Mouse (Mus musculus) C2C12 (cell line): Measurements from ENCODE around the gene Syn1.

ENCODE experiments used
- CEBPB ChIP-seq: IDR thresholded peaks from one replicate; pipeline ENCODE4 v1.6.1; 2011; ENCODE audit warnings: low read depth, mild to moderate bottlenecking, control low read depth, moderate library complexity
- CTCF ChIP-seq: IDR thresholded peaks from one replicate; pipeline ENCODE4 v1.5.1; 2011; ENCODE audit not compliant: control insufficient read depth, insufficient read depth, insufficient read length
- USF1 ChIP-seq: IDR thresholded peaks from one replicate; pipeline ENCODE4 v1.6.1; 2011; ENCODE audit warnings: low read depth, mild to moderate bottlenecking, control low read depth, moderate library complexity

- TF ChIP-seq CTCF (no peak), CEBPB (no peak), USF1 (no peak)
Measured at GRCm38 (mm10) chrX:20847816-20848215, 73.0 kb downstream of the Syn1 start.
